Mouse (Mus musculus) olfactory bulb, adult 2 months (tissue): ENCODE results near the gene Gmds. TPM values are rescaled to one million over a fixed set of nuclear protein-coding genes. Genes with fewer than 3 reads are reported as not detected.

Experiments used
- H3K27ac ChIP-seq: fragments of 200-500 bp; 2 replicates; pipeline ENCODE4 v1.5.1; 2012; ENCODE audit warnings: low read depth, low read length; ENCODE audit not compliant: insufficient read depth
- H3K4me1 ChIP-seq: fragments of 200-500 bp; 2 replicates; pipeline ENCODE4 v1.6.1; 2012; ENCODE audit warnings: low read length; ENCODE audit not compliant: control insufficient read depth, insufficient read depth
- H3K4me3 ChIP-seq: fragments of 200-500 bp; 2 replicates; pipeline ENCODE4 v1.5.1; 2012; ENCODE audit warnings: mild to moderate bottlenecking, low read depth, low read length, moderate library complexity; ENCODE audit not compliant: insufficient read depth
- CTCF ChIP-seq: fragments of 200-500 bp; IDR thresholded peaks from 2 replicates; pipeline ENCODE4 v1.5.1; 2012; ENCODE audit warnings: low read depth, mild to moderate bottlenecking, low read length, moderate library complexity; ENCODE audit not compliant: insufficient read depth
- POLR2A ChIP-seq: fragments of 200-500 bp; IDR thresholded peaks from 2 replicates; pipeline ENCODE4 v1.6.1; 2012; ENCODE audit warnings: mild to moderate bottlenecking, low read depth, low read length, moderate library complexity; ENCODE audit not compliant: insufficient read depth
- WGBS: fragments of 180-500 bp; shearing (Covaris S2); methylation state at CpG from one replicate; pipeline ENCODE4 v1.1.7; 2018; 5-methylcytosine and 5-hydroxymethylcytosine counted together
- polyA plus RNA-seq: library from polyadenylated mRNA; stranded (reverse); fragments of >200 nt; gene quantifications from 2 replicates; pipeline ENCODE4 v1.2.4, GENCODE M21; 2012; ENCODE audit warnings: low replicate concordance; ENCODE audit not compliant: missing spikeins, insufficient read depth, insufficient read length

The Gmds gene
- polyA plus RNA-seq, 1 experiment, result not detected

DNA sequence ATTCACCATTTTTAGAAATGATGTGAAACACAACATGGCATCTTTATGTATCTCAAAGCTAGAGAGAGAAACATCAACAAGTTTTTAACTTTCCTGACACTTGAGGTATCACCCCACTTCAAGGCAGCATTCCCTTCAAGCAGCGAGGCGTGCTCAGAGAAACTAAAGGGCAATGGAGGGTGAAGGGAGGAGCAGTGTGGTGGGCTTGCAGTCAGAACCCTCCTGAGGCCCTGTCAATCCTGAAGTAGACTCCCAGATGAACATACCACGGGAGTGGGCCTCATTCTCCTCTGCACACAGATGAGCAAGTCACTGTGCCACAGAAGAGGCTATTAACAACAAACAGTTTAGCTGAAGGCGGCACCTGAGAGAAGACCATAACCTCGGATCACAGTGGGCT is 439.1 kb downstream of the Gmds start:
- H3K4me3 ChIP-seq, result no peak overlapping the region
- TF ChIP-seq CTCF (no peak), POLR2A (no peak)
- 88% methylated on average over 5 of the region's 5 CpGs for WGBS
- no peak overlapping the region for H3K27ac ChIP-seq
- H3K4me1 ChIP-seq, result no peaks in the 10 kb centered on the region

GRCm38 (mm10) chr13:31897493-31897892 is 441.0 kb downstream of the Gmds start:
- no peak overlapping the region for H3K4me3 ChIP-seq
- 92% methylated on average over 4 of the region's 4 CpGs for WGBS
- no peaks in the 10 kb centered on the region for H3K4me1 ChIP-seq
- TF ChIP-seq CTCF, result no peak
- TF ChIP-seq POLR2A, result no peak
- no peak overlapping the region for H3K27ac ChIP-seq

GRCm38 (mm10) chr13:31894511-31894910 is 444.0 kb downstream of the Gmds start:
- H3K27ac ChIP-seq, result no peak overlapping the region
- no peaks in the 10 kb centered on the region for H3K4me1 ChIP-seq
- H3K4me3 ChIP-seq, result no peak overlapping the region
- TF ChIP-seq POLR2A, result no peak
- no peak for TF ChIP-seq CTCF
- WGBS, result 82% methylated on average over 3 of the region's 3 CpGs

DNA sequence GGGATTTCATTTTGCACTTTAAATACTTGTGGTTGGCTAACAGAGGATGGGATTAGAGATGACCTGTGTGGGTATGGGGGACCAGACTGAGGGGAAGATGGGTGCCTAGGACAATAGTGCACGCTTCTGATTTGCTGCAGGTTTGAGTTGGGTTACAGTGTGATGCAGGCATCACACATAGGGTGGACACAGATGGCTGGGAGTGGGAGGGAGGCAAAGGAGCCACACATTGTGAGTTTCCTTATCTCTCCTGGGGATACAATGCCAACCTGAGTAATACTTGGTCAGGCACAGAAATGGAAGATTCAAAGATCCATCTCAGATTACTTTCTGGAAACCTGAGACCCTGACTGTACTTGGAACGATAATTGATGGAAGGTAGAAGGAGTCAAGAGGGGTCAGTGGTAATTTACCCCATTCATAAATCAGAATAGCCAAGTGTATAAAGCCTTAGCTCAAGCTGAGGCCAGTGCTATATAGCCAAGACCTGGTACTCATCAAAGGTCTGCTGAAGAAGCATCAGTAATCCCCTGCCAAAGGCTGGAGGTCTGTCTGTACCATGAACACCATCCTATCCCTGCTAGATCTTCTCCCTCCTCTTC is 445.5 kb downstream of the Gmds start:
- no peak for TF ChIP-seq POLR2A
- TF ChIP-seq CTCF, result no peak
- 87% methylated on average over 2 of the region's 2 CpGs for WGBS
- H3K4me1 ChIP-seq, result no peaks in the 10 kb centered on the region
- H3K4me3 ChIP-seq, result no peak overlapping the region
- no peak overlapping the region for H3K27ac ChIP-seq

GRCm38 (mm10) chr13:31888500-31888899 is 450.0 kb downstream of the Gmds start:
- no peak for TF ChIP-seq CTCF
- no peak for TF ChIP-seq POLR2A
- H3K4me3 ChIP-seq, result no peak overlapping the region
- no peaks in the 10 kb centered on the region for H3K4me1 ChIP-seq
- no peak overlapping the region for H3K27ac ChIP-seq
- WGBS, result 96% methylated on average over 3 of the region's 3 CpGs

DNA sequence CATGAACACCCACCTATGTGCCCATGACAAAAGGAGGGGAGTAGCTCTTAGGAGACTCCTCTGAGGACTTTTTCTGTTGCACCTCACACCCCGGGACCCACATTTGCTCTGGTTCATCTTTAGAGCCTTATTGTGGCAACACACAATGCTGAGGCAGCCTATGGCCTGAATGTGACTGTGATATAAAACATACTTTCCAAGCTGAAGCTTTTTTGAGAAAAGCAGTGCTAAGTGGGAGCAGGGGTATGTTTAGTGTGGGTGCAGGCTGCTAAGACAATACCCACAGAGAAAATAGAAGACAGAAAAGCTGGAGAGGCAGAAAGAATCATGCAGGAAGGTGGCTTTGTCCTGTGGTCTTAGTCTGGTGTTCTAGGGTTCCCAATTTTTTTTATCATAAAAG is 452.8 kb downstream of the Gmds start:
- WGBS, result 74% methylated on average over 1 of the region's 1 CpGs
- Histone ChIP-seq H3K4me3 (no peak overlapping the region), H3K4me1 (no peaks in the 10 kb centered on the region), H3K27ac (no peak overlapping the region)
- TF ChIP-seq POLR2A (no peak), CTCF (no peak)

GRCm38 (mm10) chr13:31878805-31879477 is 459.6 kb downstream of the Gmds start:
- TF ChIP-seq POLR2A (no peak), CTCF (no peak)
- no peak overlapping the region for H3K27ac ChIP-seq
- WGBS, result 86% methylated on average over 8 of the region's 8 CpGs

GRCm38 (mm10) chr13:31877061-31877460 is 461.5 kb downstream of the Gmds start:
- no peaks in the 10 kb centered on the region for H3K4me1 ChIP-seq
- H3K4me3 ChIP-seq, result no peak overlapping the region
- H3K27ac ChIP-seq, result no peak overlapping the region
- TF ChIP-seq CTCF, result no peak
- TF ChIP-seq POLR2A, result no peak
- WGBS, result 72% methylated on average over 4 of the region's 4 CpGs

More at GRCm38 (mm10) chr13:31878805-31879477, 459.6 kb downstream of the Gmds start:
- H3K4me1 ChIP-seq, result no peaks in the 10 kb centered on the region
- H3K4me3 ChIP-seq, result no peak overlapping the region

DNA sequence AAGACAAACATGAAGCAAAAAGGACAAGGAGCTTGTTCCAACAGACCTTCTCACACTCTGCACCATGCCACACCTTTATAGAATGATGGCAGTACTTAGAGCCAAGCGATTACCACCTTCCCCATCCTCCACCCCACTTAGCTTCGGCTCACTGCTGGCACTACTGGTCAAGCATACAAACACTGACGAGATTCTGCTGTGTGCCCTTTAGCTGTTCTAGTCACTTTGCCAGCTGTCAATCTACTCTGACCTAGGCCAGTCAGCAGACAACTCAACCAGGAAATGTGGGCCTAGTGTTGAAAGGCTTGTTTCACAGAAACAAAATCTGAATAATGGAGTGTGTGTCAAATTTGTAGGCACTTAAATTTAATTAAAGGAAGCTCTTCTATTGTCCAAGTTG is 464.1 kb downstream of the Gmds start:
- H3K4me1 ChIP-seq, result no peaks in the 10 kb centered on the region
- H3K27ac ChIP-seq, result no peak overlapping the region
- H3K4me3 ChIP-seq, result no peak overlapping the region
- 73% methylated on average over 3 of the region's 3 CpGs for WGBS
- TF ChIP-seq POLR2A (no peak), CTCF (no peak)
